Mouse (Mus musculus): ENCODE results near the gene Cacnb2. TPM values are rescaled to one million over a fixed set of nuclear protein-coding genes. Genes with fewer than 3 reads are reported as not detected.

The Cacnb2 gene
- polyA plus RNA-seq (2014; fragmentation: Nextera tagmentation; extraction: Ambion mirVana) = 1.1 TPM in 2 replicates

GRCm38 (mm10) chr2:14602788-14603187, at the start of gene Cacnb2:
TSS of gene Cacnb2 (plus strand) at chr2:14603088.
- no peak within 1 kb of the TSS for H3K27ac ChIP-seq (ENCODE audit: low read depth, low read length)

DNA sequence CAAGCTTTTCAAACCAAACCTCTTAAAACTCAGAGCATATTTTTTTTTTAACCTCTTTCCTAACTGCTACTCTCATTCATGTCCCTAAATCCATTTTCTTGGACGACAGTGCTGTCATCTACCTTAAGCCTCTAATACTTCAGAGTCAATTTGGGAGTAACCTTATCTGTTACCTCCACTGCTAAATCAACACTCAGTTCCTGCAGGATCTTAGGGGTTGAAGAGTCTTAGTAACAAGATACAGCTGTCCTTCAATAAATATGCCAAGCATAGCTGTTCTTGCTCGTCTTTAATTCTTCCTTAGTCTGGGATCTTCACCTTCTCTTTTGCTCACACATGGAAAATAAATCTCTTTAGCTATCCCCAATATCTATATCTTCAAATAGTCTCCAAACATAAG, 34.9 kb upstream of the Cacnb2 start:
- no peak overlapping the region for H3K4me3 ChIP-seq (ENCODE audit: low read depth, low read length)
- H3K9me3 ChIP-seq (ENCODE audit: control insufficient read depth, low read length) = no peaks in the 10 kb centered on the region
- WGBS = 80% methylated on average over 2 of the region's 2 CpGs
- no peak overlapping the region for H3K9ac ChIP-seq (ENCODE audit: low read length)
- H3K36me3 ChIP-seq (ENCODE audit: control insufficient read depth, insufficient read depth, low read length) = no peaks in the 10 kb centered on the region
- DNase-seq (ENCODE audit: low spot score, missing footprints) (no peak), ATAC-seq (ENCODE audit: low FRiP score) (no peak)
- H3K27me3 ChIP-seq (ENCODE audit: control insufficient read depth, insufficient read depth, low read length) = no peaks in the 10 kb centered on the region
- no peak overlapping the region for H3K27ac ChIP-seq (ENCODE audit: low read depth, low read length)
- no peak overlapping the region for H3K4me2 ChIP-seq
- H3K4me1 ChIP-seq (ENCODE audit: control insufficient read depth, insufficient read depth, low read length) = no peaks in the 10 kb centered on the region

More at GRCm38 (mm10) chr2:14602788-14603187, at the start of gene Cacnb2:
- Histone ChIP-seq H3K36me3 (ENCODE audit: control insufficient read depth, insufficient read depth, low read length) (no peaks in the 10 kb centered on the region), H3K4me2 (peak within 1 kb of the TSS; percentile 91), H3K9me3 (ENCODE audit: control insufficient read depth, low read length) (no peaks in the 10 kb centered on the region), H3K9ac (ENCODE audit: low read length) (peak within 1 kb of the TSS; percentile 73), H3K4me1 (ENCODE audit: control insufficient read depth, insufficient read depth, low read length) (peaks cover 11% of the 10 kb centered on the region), H3K4me3 (ENCODE audit: low read depth, low read length) (peak within 1 kb of the TSS; percentile 51), H3K27me3 (ENCODE audit: control insufficient read depth, insufficient read depth, low read length) (peaks cover 15% of the 10 kb centered on the region)
- ATAC-seq (ENCODE audit: low FRiP score) = no peak
- 64% methylated on average over 3 of the region's 3 CpGs for WGBS
- DNase-seq (ENCODE audit: low spot score, missing footprints) = no peak

DNA sequence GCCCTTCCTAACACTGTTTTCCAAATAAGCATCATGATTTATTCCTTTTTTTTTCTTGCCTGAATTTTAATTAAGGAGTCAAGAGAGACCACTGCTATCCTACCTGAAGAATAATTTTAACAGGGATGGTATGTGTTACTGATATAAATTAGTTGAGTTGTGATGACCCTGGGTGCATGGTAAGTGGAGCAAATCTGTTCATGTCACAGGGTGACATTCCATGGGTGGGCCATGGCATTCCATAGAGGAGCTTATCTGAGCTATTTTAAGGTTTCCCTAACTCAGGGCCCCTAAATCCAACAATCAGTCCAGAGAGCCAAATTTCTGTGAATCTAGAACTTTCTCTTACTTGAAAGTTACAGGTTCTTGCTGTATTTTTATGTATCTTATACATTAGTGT, 31.6 kb upstream of the Cacnb2 start:
- H3K27ac ChIP-seq (ENCODE audit: low read depth, low read length) = no peak overlapping the region
- H3K36me3 ChIP-seq (ENCODE audit: control insufficient read depth, insufficient read depth, low read length) = no peaks in the 10 kb centered on the region
- DNase-seq (ENCODE audit: low spot score, missing footprints) = no peak
- no peak overlapping the region for H3K4me2 ChIP-seq
- no peak overlapping the region for H3K4me3 ChIP-seq (ENCODE audit: low read depth, low read length)
- no peak overlapping the region for H3K9ac ChIP-seq (ENCODE audit: low read length)
- no peak for ATAC-seq (ENCODE audit: low FRiP score)
- no peaks in the 10 kb centered on the region for H3K9me3 ChIP-seq (ENCODE audit: control insufficient read depth, low read length)
- no peaks in the 10 kb centered on the region for H3K4me1 ChIP-seq (ENCODE audit: control insufficient read depth, insufficient read depth, low read length)
- H3K27me3 ChIP-seq (ENCODE audit: control insufficient read depth, insufficient read depth, low read length) = no peaks in the 10 kb centered on the region

GRCm38 (mm10) chr2:14589541-14589940, 13.3 kb upstream of the Cacnb2 start:
- H3K27ac ChIP-seq (ENCODE audit: low read depth, low read length) = no peak overlapping the region
- H3K9ac ChIP-seq (ENCODE audit: low read length) = no peak overlapping the region
- ATAC-seq (ENCODE audit: low FRiP score) (no peak), DNase-seq (ENCODE audit: low spot score, missing footprints) (no peak)
- no peak overlapping the region for H3K4me3 ChIP-seq (ENCODE audit: low read depth, low read length)
- no peaks in the 10 kb centered on the region for H3K4me1 ChIP-seq (ENCODE audit: control insufficient read depth, insufficient read depth, low read length)
- H3K27me3 ChIP-seq (ENCODE audit: control insufficient read depth, insufficient read depth, low read length) = no peaks in the 10 kb centered on the region
- H3K9me3 ChIP-seq (ENCODE audit: control insufficient read depth, low read length) = no peaks in the 10 kb centered on the region
- 94% methylated on average over 4 of the region's 4 CpGs for WGBS
- no peak overlapping the region for H3K4me2 ChIP-seq
- no peaks in the 10 kb centered on the region for H3K36me3 ChIP-seq (ENCODE audit: control insufficient read depth, insufficient read depth, low read length)

DNA sequence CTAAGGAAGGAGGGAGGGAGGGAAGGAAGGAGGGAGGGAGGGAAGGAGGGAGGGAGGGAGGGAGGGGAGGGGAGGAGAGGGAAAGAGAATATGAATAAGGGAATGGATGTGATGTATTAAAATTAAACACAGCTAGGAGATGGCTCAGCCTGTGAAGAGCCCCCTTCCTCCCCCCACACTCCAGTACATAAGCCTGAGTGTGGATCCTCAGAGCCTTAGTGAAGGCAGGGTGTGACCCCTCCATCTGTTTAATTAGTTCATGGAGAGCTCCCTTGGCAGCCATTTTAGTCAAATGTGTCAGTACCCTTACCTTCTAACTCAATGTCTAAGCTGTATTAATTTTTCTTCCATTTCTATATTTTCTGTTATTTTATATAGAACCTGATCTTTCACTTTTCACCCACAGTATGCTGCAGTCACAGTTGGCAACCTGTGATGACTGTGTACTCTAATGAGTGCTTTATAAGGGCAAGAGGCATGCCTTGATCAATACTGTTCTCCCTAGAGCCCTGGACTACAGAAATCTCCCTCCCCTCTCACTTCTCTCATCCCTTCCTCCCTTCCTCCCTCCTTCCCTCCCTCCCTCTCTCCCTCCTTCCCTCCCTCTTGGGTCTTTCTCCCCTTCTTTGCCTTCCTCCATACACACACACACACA, 4.9 kb upstream of the Cacnb2 start:
- ATAC-seq (ENCODE audit: low FRiP score) (peak; percentile 66; the same call in 1 of the 2 replicates), DNase-seq (ENCODE audit: low spot score, missing footprints) (no peak)
- Histone ChIP-seq H3K27me3 (ENCODE audit: control insufficient read depth, insufficient read depth, low read length) (no peaks in the 10 kb centered on the region), H3K9me3 (ENCODE audit: control insufficient read depth, low read length) (no peaks in the 10 kb centered on the region), H3K4me2 (no peak overlapping the region), H3K9ac (ENCODE audit: low read length) (no peak overlapping the region), H3K4me3 (ENCODE audit: low read depth, low read length) (no peak overlapping the region), H3K4me1 (ENCODE audit: control insufficient read depth, insufficient read depth, low read length) (no peaks in the 10 kb centered on the region), H3K36me3 (ENCODE audit: control insufficient read depth, insufficient read depth, low read length) (no peaks in the 10 kb centered on the region), H3K27ac (ENCODE audit: low read depth, low read length) (no peak overlapping the region)

- Histone ChIP-seq H3K4me1 (ENCODE audit: control insufficient read depth, insufficient read depth, low read length) (peaks cover 16% of the 10 kb centered on the region), H3K9ac (ENCODE audit: low read length) (peak overlapping the region; percentile 73), H3K9me3 (ENCODE audit: control insufficient read depth, low read length) (no peaks in the 10 kb centered on the region), H3K27ac (ENCODE audit: low read depth, low read length) (no peak overlapping the region), H3K27me3 (ENCODE audit: control insufficient read depth, insufficient read depth, low read length) (peaks cover 15% of the 10 kb centered on the region), H3K4me3 (ENCODE audit: low read depth, low read length) (peak overlapping the region; percentile 51), H3K4me2 (peak overlapping the region; percentile 91), H3K36me3 (ENCODE audit: control insufficient read depth, insufficient read depth, low read length) (no peaks in the 10 kb centered on the region)
- peak; percentile 91 for ATAC-seq (ENCODE audit: low FRiP score)
- under 1% methylated on average over 82 of the region's 83 CpGs for WGBS
- peak; percentile 98 for DNase-seq (ENCODE audit: low spot score, missing footprints)
These were observed 1.2 kb downstream of the Cacnb2 start for GRCm38 (mm10) chr2:14603784-14604781.

- peak overlapping the region; percentile 91 for H3K4me2 ChIP-seq
- peak overlapping the region; percentile 73 for H3K9ac ChIP-seq (ENCODE audit: low read length)
- DNase-seq (ENCODE audit: low spot score, missing footprints) (peak; percentile 95), ATAC-seq (ENCODE audit: low FRiP score) (peak; percentile 66)
- H3K36me3 ChIP-seq (ENCODE audit: control insufficient read depth, insufficient read depth, low read length) = no peaks in the 10 kb centered on the region
- H3K9me3 ChIP-seq (ENCODE audit: control insufficient read depth, low read length) = no peaks in the 10 kb centered on the region
- H3K27me3 ChIP-seq (ENCODE audit: control insufficient read depth, insufficient read depth, low read length) = peaks cover 15% of the 10 kb centered on the region
- 0% methylated on average over 21 of the region's 22 CpGs for WGBS
- no peak overlapping the region for H3K27ac ChIP-seq (ENCODE audit: low read depth, low read length)
- peak overlapping the region; percentile 51 for H3K4me3 ChIP-seq (ENCODE audit: low read depth, low read length)
- H3K4me1 ChIP-seq (ENCODE audit: control insufficient read depth, insufficient read depth, low read length) = peaks cover 16% of the 10 kb centered on the region
These were observed 1.9 kb downstream of the Cacnb2 start for GRCm38 (mm10) chr2:14604791-14605190.

DNA sequence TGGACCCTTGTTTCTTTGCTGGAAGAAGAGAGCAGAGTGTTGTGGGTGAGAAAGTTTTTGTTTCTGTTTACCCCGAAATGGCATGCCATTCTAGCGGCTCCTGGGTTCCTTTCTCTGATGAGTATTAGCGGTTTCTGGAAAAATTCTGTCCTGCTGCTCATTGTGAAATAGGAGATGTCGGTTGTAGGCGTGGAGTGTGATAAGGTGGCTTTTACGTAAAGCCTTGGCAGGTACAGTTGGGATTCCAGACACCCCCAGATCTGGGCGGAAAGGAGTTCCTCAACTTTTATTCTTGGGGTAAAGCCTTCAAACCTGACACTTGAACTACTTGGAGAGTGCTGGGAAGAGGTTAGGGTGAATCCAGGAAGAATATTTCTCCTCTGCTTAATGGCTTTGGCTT, 2.3 kb downstream of the Cacnb2 start:
- Histone ChIP-seq H3K27ac (ENCODE audit: low read depth, low read length) (no peak overlapping the region), H3K36me3 (ENCODE audit: control insufficient read depth, insufficient read depth, low read length) (no peaks in the 10 kb centered on the region), H3K27me3 (ENCODE audit: control insufficient read depth, insufficient read depth, low read length) (peaks cover 15% of the 10 kb centered on the region), H3K4me3 (ENCODE audit: low read depth, low read length) (peak overlapping the region; percentile 51), H3K4me1 (ENCODE audit: control insufficient read depth, insufficient read depth, low read length) (peaks cover 16% of the 10 kb centered on the region), H3K9ac (ENCODE audit: low read length) (peak overlapping the region; percentile 73), H3K4me2 (peak overlapping the region; percentile 91), H3K9me3 (ENCODE audit: control insufficient read depth, low read length) (no peaks in the 10 kb centered on the region)
- ATAC-seq (ENCODE audit: low FRiP score) (no peak), DNase-seq (ENCODE audit: low spot score, missing footprints) (no peak)
- WGBS = 7% methylated on average over 7 of the region's 7 CpGs

DNA sequence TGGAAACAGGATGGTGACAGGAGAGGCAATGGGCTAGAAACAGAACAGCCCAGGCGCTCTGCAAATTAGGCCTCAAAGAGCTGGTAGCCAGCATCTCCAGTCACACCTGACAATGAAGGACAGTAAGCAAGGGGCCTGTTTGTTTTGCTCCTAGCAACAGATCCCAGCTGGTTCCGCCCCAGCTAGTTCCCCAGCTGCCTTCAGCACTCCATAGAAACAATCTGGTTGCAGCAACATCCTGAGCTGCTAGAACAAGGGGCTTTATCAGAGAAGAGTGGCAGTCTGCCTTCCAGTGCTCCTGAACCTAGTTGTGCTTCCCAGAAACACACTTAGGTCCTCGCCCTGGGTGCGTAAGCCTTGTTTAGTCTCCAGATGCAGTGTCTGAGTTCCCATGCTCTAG, 5.7 kb downstream of the Cacnb2 start:
- H3K4me3 ChIP-seq (ENCODE audit: low read depth, low read length) = no peak overlapping the region
- no peak overlapping the region for H3K4me2 ChIP-seq
- H3K9ac ChIP-seq (ENCODE audit: low read length) = no peak overlapping the region
- H3K9me3 ChIP-seq (ENCODE audit: control insufficient read depth, low read length) = no peaks in the 10 kb centered on the region
- H3K27me3 ChIP-seq (ENCODE audit: control insufficient read depth, insufficient read depth, low read length) = peaks cover 14% of the 10 kb centered on the region
- H3K4me1 ChIP-seq (ENCODE audit: control insufficient read depth, insufficient read depth, low read length) = peaks cover 12% of the 10 kb centered on the region
- H3K27ac ChIP-seq (ENCODE audit: low read depth, low read length) = no peak overlapping the region
- H3K36me3 ChIP-seq (ENCODE audit: control insufficient read depth, insufficient read depth, low read length) = no peaks in the 10 kb centered on the region
- WGBS = 30% methylated on average over 4 of the region's 4 CpGs
- DNase-seq (ENCODE audit: low spot score, missing footprints) (peak; percentile 86), ATAC-seq (ENCODE audit: low FRiP score) (0 out of 2 replicates have a peak, but pooled peaks have one; percentile 20)

All from midbrain, embryonic 11.5 days (tissue).